Mouse (Mus musculus): Measurements from ENCODE around the gene Aff3. TPM values are rescaled to one million over a fixed set of nuclear protein-coding genes. Genes with fewer than 3 reads are reported as not detected.

Aff3 gene
- polyA plus RNA-seq, 1 experiment from 2014 or later = 29.5 TPM

- Histone ChIP-seq H3K36me3 (replicated peaks; ENCODE audit: control insufficient read depth, insufficient read depth) (no peaks in the 10 kb centered on the region), H3K4me2 (replicated peaks) (no peak overlapping the region), H3K9me3 (ENCODE audit: control insufficient read depth, low read length) (no peaks in the 10 kb centered on the region), H3K27ac (no peak overlapping the region), H3K4me3 (replicated peaks; ENCODE audit: low read length) (no peak overlapping the region), H3K9ac (no peak overlapping the region), H3K4me1 (replicated peaks; ENCODE audit: control insufficient read depth, insufficient read depth, low read length) (no peaks in the 10 kb centered on the region), H3K27me3 (ENCODE audit: control insufficient read depth, insufficient read depth, low read length) (no peaks in the 10 kb centered on the region)
- WGBS = 89% methylated on average over 10 of the region's 10 CpGs
- DNase-seq (ENCODE audit: low spot score) (no peak), ATAC-seq (ENCODE audit: low FRiP score) (no peak)
Observed at GRCm38 (mm10) chr1:38683158-38683721, 18.5 kb upstream of the Aff3 start.

DNA sequence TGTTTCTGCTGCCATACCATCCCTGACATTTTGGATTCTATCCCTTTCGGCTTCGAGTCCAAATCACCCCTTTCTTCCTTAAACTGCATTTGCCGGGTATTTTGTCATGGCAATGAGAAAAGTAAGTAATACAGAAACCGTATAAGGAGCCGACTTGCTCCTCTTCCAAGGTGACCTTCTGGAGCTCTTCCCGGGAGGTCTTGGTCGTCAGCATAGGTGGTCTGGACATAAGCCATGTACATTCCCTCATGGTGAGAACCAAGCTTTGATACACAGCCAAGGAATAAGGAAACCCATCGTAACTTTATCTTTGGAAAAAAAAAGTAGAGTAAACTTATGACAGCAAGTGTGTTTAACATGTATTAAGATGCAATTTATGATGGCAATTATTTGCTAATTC, 15.1 kb upstream of the Aff3 start:
- H3K36me3 ChIP-seq (replicated peaks; ENCODE audit: control insufficient read depth, insufficient read depth) = no peaks in the 10 kb centered on the region
- H3K27ac ChIP-seq = no peak overlapping the region
- H3K9ac ChIP-seq = no peak overlapping the region
- 88% methylated on average over 8 of the region's 8 CpGs for WGBS
- H3K4me1 ChIP-seq (replicated peaks; ENCODE audit: control insufficient read depth, insufficient read depth, low read length) = no peaks in the 10 kb centered on the region
- no peak overlapping the region for H3K4me3 ChIP-seq (replicated peaks; ENCODE audit: low read length)
- no peak for DNase-seq (ENCODE audit: low spot score)
- no peak for ATAC-seq (ENCODE audit: low FRiP score)
- peaks cover 10% of the 10 kb centered on the region for H3K9me3 ChIP-seq (ENCODE audit: control insufficient read depth, low read length)
- H3K27me3 ChIP-seq (ENCODE audit: control insufficient read depth, insufficient read depth, low read length) = no peaks in the 10 kb centered on the region
- H3K4me2 ChIP-seq (replicated peaks) = no peak overlapping the region

- 91% methylated on average over 3 of the region's 3 CpGs for WGBS
- Histone ChIP-seq H3K4me3 (replicated peaks; ENCODE audit: low read length) (no peak overlapping the region), H3K36me3 (replicated peaks; ENCODE audit: control insufficient read depth, insufficient read depth) (no peaks in the 10 kb centered on the region), H3K27me3 (ENCODE audit: control insufficient read depth, insufficient read depth, low read length) (no peaks in the 10 kb centered on the region), H3K9me3 (ENCODE audit: control insufficient read depth, low read length) (peaks cover 12% of the 10 kb centered on the region), H3K4me1 (replicated peaks; ENCODE audit: control insufficient read depth, insufficient read depth, low read length) (no peaks in the 10 kb centered on the region), H3K9ac (no peak overlapping the region), H3K4me2 (replicated peaks) (no peak overlapping the region), H3K27ac (no peak overlapping the region)
- ATAC-seq (ENCODE audit: low FRiP score) = no peak
- DNase-seq (ENCODE audit: low spot score) = no peak
Observed at GRCm38 (mm10) chr1:38671756-38672155, 7.0 kb upstream of the Aff3 start.

DNA sequence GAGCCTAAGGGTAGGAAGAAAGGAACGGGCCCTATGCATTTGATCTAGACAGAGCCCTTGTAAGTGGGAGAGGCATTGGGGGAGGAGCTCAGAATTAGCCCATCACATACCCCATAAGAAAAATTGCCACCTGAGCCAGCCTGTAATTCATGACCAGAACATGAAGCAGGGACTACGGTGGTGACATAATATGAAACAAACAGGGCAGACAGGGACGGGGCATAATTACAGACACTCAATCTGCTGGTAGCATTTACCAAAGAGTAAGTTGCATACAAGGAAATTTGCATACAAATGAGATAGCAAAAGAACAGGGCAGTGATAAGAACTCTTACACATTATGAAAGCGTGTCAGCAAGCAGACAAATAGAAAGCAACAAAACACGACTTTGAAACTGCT, 6.3 kb upstream of the Aff3 start:
- H3K9ac ChIP-seq = no peak overlapping the region
- H3K27ac ChIP-seq = no peak overlapping the region
- DNase-seq (ENCODE audit: low spot score) (no peak), ATAC-seq (ENCODE audit: low FRiP score) (no peak)
- no peaks in the 10 kb centered on the region for H3K36me3 ChIP-seq (replicated peaks; ENCODE audit: control insufficient read depth, insufficient read depth)
- H3K4me1 ChIP-seq (replicated peaks; ENCODE audit: control insufficient read depth, insufficient read depth, low read length) = no peaks in the 10 kb centered on the region
- no peak overlapping the region for H3K4me3 ChIP-seq (replicated peaks; ENCODE audit: low read length)
- H3K4me2 ChIP-seq (replicated peaks) = no peak overlapping the region
- no peaks in the 10 kb centered on the region for H3K27me3 ChIP-seq (ENCODE audit: control insufficient read depth, insufficient read depth, low read length)
- WGBS = 43% methylated on average over 5 of the region's 5 CpGs
- peaks cover 12% of the 10 kb centered on the region for H3K9me3 ChIP-seq (ENCODE audit: control insufficient read depth, low read length)

DNA sequence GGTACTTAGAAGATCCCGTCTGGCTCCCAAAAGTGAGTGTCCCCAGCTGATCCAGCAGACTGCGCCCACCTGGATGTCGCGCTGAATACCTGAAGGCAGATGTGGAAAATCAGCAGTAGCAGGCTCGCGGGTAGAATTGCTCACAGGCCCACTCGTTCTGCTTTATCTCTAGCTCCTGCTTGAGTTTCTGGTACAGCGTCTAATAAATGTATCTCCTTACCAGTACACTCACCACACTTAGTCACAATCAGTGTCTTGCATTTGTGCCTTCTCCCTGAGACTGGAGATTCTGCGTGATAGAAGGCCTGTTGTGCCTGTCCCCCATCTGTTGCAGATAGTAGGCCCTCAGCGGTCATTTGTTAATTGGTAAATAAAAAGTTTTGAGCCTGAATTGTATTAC, 3.6 kb upstream of the Aff3 start:
- ATAC-seq (ENCODE audit: low FRiP score) = no peak

DNA sequence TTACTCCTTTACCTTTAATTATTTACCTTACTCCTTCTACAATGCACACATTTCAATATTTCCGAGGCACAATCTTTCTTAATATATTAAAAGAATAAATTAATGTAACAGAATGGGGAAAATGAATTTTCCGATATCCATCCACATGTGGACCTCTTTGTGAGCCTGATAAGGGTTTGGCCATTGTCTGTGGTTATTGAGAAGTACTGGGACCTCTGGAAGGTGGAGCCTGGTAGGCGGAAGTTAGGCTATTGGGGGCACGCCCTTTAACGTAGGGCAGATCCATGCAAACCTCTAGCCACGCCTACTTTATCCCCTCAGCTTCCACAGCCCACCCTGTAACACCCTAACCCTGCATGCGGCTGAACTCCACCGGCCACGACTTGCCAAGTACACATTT, 3.1 kb upstream of the Aff3 start:
- DNase-seq (ENCODE audit: low spot score) (no peak), ATAC-seq (ENCODE audit: low FRiP score) (no peak)
- no peak overlapping the region for H3K4me3 ChIP-seq (replicated peaks; ENCODE audit: low read length)
- no peaks in the 10 kb centered on the region for H3K4me1 ChIP-seq (replicated peaks; ENCODE audit: control insufficient read depth, insufficient read depth, low read length)
- no peaks in the 10 kb centered on the region for H3K36me3 ChIP-seq (replicated peaks; ENCODE audit: control insufficient read depth, insufficient read depth)
- no peak overlapping the region for H3K27ac ChIP-seq
- no peak overlapping the region for H3K4me2 ChIP-seq (replicated peaks)
- H3K9ac ChIP-seq = no peak overlapping the region
- H3K9me3 ChIP-seq (ENCODE audit: control insufficient read depth, low read length) = no peaks in the 10 kb centered on the region
- H3K27me3 ChIP-seq (ENCODE audit: control insufficient read depth, insufficient read depth, low read length) = no peaks in the 10 kb centered on the region
- 81% methylated on average over 9 of the region's 9 CpGs for WGBS

More for the DNA sequence above, 3.6 kb upstream of the Aff3 start:
- Histone ChIP-seq H3K9ac (no peak overlapping the region), H3K27ac (no peak overlapping the region), H3K4me2 (replicated peaks) (no peak overlapping the region), H3K4me3 (replicated peaks; ENCODE audit: low read length) (no peak overlapping the region), H3K27me3 (ENCODE audit: control insufficient read depth, insufficient read depth, low read length) (no peaks in the 10 kb centered on the region), H3K36me3 (replicated peaks; ENCODE audit: control insufficient read depth, insufficient read depth) (no peaks in the 10 kb centered on the region), H3K4me1 (replicated peaks; ENCODE audit: control insufficient read depth, insufficient read depth, low read length) (no peaks in the 10 kb centered on the region), H3K9me3 (ENCODE audit: control insufficient read depth, low read length) (no peaks in the 10 kb centered on the region)
- WGBS = 92% methylated on average over 10 of the region's 10 CpGs
- DNase-seq (ENCODE audit: low spot score) = no peak

GRCm38 (mm10) chr1:38666766-38667118, 2.0 kb upstream of the Aff3 start:
- DNase-seq (ENCODE audit: low spot score) = no peak
- Histone ChIP-seq H3K4me3 (replicated peaks; ENCODE audit: low read length) (no peak overlapping the region), H3K4me1 (replicated peaks; ENCODE audit: control insufficient read depth, insufficient read depth, low read length) (no peaks in the 10 kb centered on the region), H3K4me2 (replicated peaks) (no peak overlapping the region), H3K36me3 (replicated peaks; ENCODE audit: control insufficient read depth, insufficient read depth) (no peaks in the 10 kb centered on the region), H3K27me3 (ENCODE audit: control insufficient read depth, insufficient read depth, low read length) (no peaks in the 10 kb centered on the region), H3K9ac (no peak overlapping the region), H3K27ac (no peak overlapping the region), H3K9me3 (ENCODE audit: control insufficient read depth, low read length) (no peaks in the 10 kb centered on the region)
- 83% methylated on average over 10 of the region's 10 CpGs for WGBS
- no peak for ATAC-seq (ENCODE audit: low FRiP score)

- ATAC-seq (ENCODE audit: low FRiP score) = no peak
- no peak for DNase-seq (ENCODE audit: low spot score)
- no peak overlapping the region for H3K9ac ChIP-seq
Observed at GRCm38 (mm10) chr1:38666111-38666765, 1.5 kb upstream of the Aff3 start.

DNA sequence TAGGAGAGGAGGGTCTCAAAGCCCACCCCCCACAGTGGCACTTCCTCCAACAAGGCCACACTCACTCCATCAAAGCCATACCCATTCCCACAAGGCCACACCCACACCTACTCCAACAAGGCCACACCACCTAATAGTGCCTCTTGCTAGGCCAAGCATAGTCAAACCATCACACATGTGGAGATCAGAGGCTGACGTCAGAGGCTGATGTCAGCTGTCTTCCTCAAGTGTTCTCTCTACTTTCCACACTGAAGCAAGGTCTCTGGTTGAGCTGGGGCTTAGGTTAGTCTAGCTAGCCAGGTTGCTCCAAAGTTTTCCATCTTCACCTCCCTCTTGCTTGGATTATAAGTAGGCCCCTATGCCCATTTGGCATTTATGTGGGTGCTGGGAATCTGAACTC, 856 bp upstream of the Aff3 start:
- no peak overlapping the region for H3K9ac ChIP-seq
- no peaks in the 10 kb centered on the region for H3K27me3 ChIP-seq (ENCODE audit: control insufficient read depth, insufficient read depth, low read length)
- no peak for ATAC-seq (ENCODE audit: low FRiP score)
- no peaks in the 10 kb centered on the region for H3K36me3 ChIP-seq (replicated peaks; ENCODE audit: control insufficient read depth, insufficient read depth)
- no peak overlapping the region for H3K4me3 ChIP-seq (replicated peaks; ENCODE audit: low read length)
- H3K27ac ChIP-seq = no peak overlapping the region
- H3K4me2 ChIP-seq (replicated peaks) = no peak overlapping the region
- 95% methylated on average over 1 of the region's 1 CpGs for WGBS
- H3K4me1 ChIP-seq (replicated peaks; ENCODE audit: control insufficient read depth, insufficient read depth, low read length) = no peaks in the 10 kb centered on the region
- H3K9me3 ChIP-seq (ENCODE audit: control insufficient read depth, low read length) = no peaks in the 10 kb centered on the region
- no peak for DNase-seq (ENCODE audit: low spot score)

More at GRCm38 (mm10) chr1:38666111-38666765, 1.5 kb upstream of the Aff3 start:
- Histone ChIP-seq H3K27ac (no peak overlapping the region), H3K4me2 (replicated peaks) (no peak overlapping the region), H3K4me1 (replicated peaks; ENCODE audit: control insufficient read depth, insufficient read depth, low read length) (no peaks in the 10 kb centered on the region), H3K36me3 (replicated peaks; ENCODE audit: control insufficient read depth, insufficient read depth) (no peaks in the 10 kb centered on the region), H3K27me3 (ENCODE audit: control insufficient read depth, insufficient read depth, low read length) (no peaks in the 10 kb centered on the region), H3K4me3 (replicated peaks; ENCODE audit: low read length) (no peak overlapping the region), H3K9me3 (ENCODE audit: control insufficient read depth, low read length) (no peaks in the 10 kb centered on the region)
- WGBS = 81% methylated on average over 5 of the region's 5 CpGs

DNA sequence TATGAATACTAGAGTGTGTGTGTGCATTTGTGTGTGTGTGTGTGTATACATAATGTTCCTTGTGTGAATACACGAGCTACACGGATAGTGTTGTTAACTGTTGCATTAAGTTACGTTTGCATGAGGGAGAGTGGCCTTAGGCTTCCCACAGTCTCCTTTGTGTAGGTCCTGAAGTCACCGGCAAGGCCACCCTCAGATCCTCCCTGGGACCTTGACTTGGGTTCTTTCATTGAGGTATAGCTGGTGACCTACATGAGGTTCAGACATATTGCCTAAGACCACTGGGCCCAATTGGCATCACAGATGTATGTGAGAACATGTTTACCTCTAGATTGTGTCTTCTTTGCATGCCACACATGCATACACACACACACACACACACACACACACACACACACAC, 494 bp downstream of the Aff3 start:
- 91% methylated on average over 4 of the region's 4 CpGs for WGBS
- ATAC-seq (ENCODE audit: low FRiP score) = no peak

More for the DNA sequence above, 494 bp downstream of the Aff3 start:
- H3K36me3 ChIP-seq (replicated peaks; ENCODE audit: control insufficient read depth, insufficient read depth) = no peaks in the 10 kb centered on the region
- DNase-seq (ENCODE audit: low spot score) = no peak
- H3K4me3 ChIP-seq (replicated peaks; ENCODE audit: low read length) = no peak overlapping the region
- H3K9me3 ChIP-seq (ENCODE audit: control insufficient read depth, low read length) = no peaks in the 10 kb centered on the region
- no peak overlapping the region for H3K4me2 ChIP-seq (replicated peaks)
- no peak overlapping the region for H3K27ac ChIP-seq
- H3K27me3 ChIP-seq (ENCODE audit: control insufficient read depth, insufficient read depth, low read length) = no peaks in the 10 kb centered on the region
- no peaks in the 10 kb centered on the region for H3K4me1 ChIP-seq (replicated peaks; ENCODE audit: control insufficient read depth, insufficient read depth, low read length)
- no peak overlapping the region for H3K9ac ChIP-seq

Data from hindbrain, embryonic 14.5 days (tissue).